In genomic region chr6:116389481-116389880, GRCm38 (mm10) we compare ENCODE assay signal across 35 mouse cellular contexts.
"Had no signal": no experiment of that assay in that cellular context is flagged by ENCODE, and none has a peak within 500 bp of the region (broad histone marks: within the 10 kb centered on the region; RNA-seq: fewer than 3 reads in every experiment).

No protein-coding gene starts in this region.

- H3K4me2 ChIP-seq: heart, embryonic 11.5 days; heart, embryonic 12.5 days; heart, embryonic 13.5 days; heart, embryonic 15.5 days; hindbrain, embryonic 12.5 days; hindbrain, embryonic 13.5 days; hindbrain, embryonic 14.5 days; hindbrain, embryonic 15.5 days; intestine, embryonic 15.5 days; kidney, embryonic 15.5 days had no signal

- H3K9me3 ChIP-seq: heart, embryonic 12.5 days; heart, embryonic 13.5 days; heart, embryonic 15.5 days; hindbrain, embryonic 10.5 days; hindbrain, embryonic 12.5 days; hindbrain, embryonic 13.5 days; hindbrain, embryonic 15.5 days; intestine, embryonic 15.5 days; kidney, embryonic 15.5 days had no signal

- H3K4me3 ChIP-seq: heart, embryonic 12.5 days; heart, embryonic 13.5 days; heart, embryonic 15.5 days; hindbrain, embryonic 10.5 days; hindbrain, embryonic 12.5 days; hindbrain, embryonic 13.5 days; hindbrain, embryonic 15.5 days; intestine, embryonic 15.5 days; kidney, embryonic 15.5 days; layer of hippocampus, adult 2 months; left cerebral cortex, adult 2 months had no signal

- H3K9ac ChIP-seq: heart, embryonic 12.5 days; heart, embryonic 13.5 days; heart, embryonic 15.5 days; hindbrain, embryonic 12.5 days; hindbrain, embryonic 13.5 days; hindbrain, embryonic 14.5 days; hindbrain, embryonic 15.5 days; intestine, embryonic 15.5 days; kidney, embryonic 15.5 days had no signal

- DNase-seq: heart, postnatal 10 days; heart, postnatal 14 days; heart, postnatal 36 days; heart, postnatal 4 days; kidney, adult 11 months; kidney, adult 18-20 months; kidney, adult 2 months; kidney, adult 8-10 months; kidney, adult 9 months; kidney, postnatal 10 days; kidney, postnatal 14 days; kidney, postnatal 25 days; kidney, postnatal 36 days; kidney, postnatal 4 days; layer of hippocampus, adult 9-11 months; layer of hippocampus, postnatal 36 days had no signal

- ATAC-seq: hindbrain, embryonic 16.5 days; hindbrain, postnatal 0 days; inflammation-experienced regulatory T-cells, adult 6 months; intestine, embryonic 15.5 days; intestine, embryonic 16.5 days; intestine, postnatal 0 days had no signal

- H3K27ac ChIP-seq: heart, embryonic 13.5 days; heart, embryonic 15.5 days; hindbrain, embryonic 10.5 days; hindbrain, embryonic 12.5 days; hindbrain, embryonic 13.5 days; hindbrain, embryonic 14.5 days; hindbrain, embryonic 15.5 days; hindbrain, postnatal 0 days; intestine, embryonic 15.5 days; kidney, embryonic 15.5 days; kidney, postnatal 0 days; layer of hippocampus, adult 2 months; left cerebral cortex, adult 2 months had no signal

- H3K36me3 ChIP-seq: heart, embryonic 12.5 days; heart, embryonic 13.5 days; heart, embryonic 15.5 days; hindbrain, embryonic 10.5 days; hindbrain, embryonic 12.5 days; hindbrain, embryonic 13.5 days; hindbrain, embryonic 15.5 days; intestine, embryonic 15.5 days; kidney, embryonic 15.5 days had no signal

- H3K27me3 ChIP-seq: heart, embryonic 12.5 days; heart, embryonic 13.5 days; heart, embryonic 15.5 days; hindbrain, embryonic 12.5 days; hindbrain, embryonic 13.5 days; hindbrain, embryonic 15.5 days; intestine, embryonic 15.5 days; kidney, embryonic 15.5 days had no signal
